Mouse (Mus musculus): Measurements from ENCODE around the gene Cdkn2aip. TPM values are rescaled to one million over a fixed set of nuclear protein-coding genes. Genes with fewer than 3 reads are reported as not detected.

The Cdkn2aip gene
- polyA plus RNA-seq, 1 experiment from 2014 or later, result 18.4 TPM

DNA sequence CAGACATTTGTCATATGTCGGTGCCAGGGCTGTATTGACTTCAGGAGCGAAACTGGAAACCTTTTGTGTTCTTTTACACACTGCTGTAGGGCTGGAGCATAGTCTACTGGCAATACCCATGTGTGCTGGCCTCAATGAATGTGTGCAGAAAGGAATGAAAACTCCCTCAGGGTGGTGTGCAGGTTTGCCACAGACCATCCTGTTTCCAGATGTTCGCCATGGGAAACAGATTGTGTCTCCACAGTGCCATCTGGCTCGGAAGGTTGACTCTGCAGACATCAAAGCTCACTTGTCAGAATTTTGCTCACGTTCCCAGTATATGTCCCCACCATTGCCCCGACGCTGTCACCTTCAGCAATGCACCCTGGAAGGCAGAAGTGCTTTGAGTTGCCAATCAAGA lies 23.4 kb upstream of the Cdkn2aip start:
- no peaks in the 10 kb centered on the region for H3K36me3 ChIP-seq
- peaks cover 5% of the 10 kb centered on the region; the same call in 1 of the 2 replicates for H3K27me3 ChIP-seq (ENCODE audit: insufficient read depth, poor library complexity, severe bottlenecking)
- H3K9me3 ChIP-seq, result no peaks in the 10 kb centered on the region
- peaks cover 8% of the 10 kb centered on the region; the same call in 1 of the 2 replicates for H3K4me1 ChIP-seq
- no peak overlapping the region for H3K4me3 ChIP-seq
- WGBS, result 57% methylated on average over 7 of the region's 7 CpGs
- no peak overlapping the region for H3K27ac ChIP-seq
- DNase-seq (ENCODE audit: low spot score), result no peak

DNA sequence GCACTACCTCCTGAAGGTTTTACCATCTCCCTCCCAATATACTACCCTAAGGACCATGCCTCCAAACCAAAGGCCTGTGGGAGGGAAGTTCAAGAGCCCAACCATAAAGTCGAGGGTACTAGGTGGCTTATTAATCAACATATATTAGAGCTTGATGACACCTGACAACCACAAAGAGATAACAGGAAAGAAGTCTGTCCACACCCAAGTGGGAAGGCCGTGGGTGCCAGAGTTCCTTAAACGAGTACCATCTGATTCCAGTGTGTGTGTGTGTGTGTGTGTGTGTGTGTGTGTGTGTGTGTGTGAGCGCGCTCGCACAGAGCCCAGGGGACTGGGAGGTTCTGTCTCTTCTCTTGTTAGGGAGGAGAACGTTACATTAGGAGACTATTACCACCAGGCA lies 15.6 kb upstream of the Cdkn2aip start:
- WGBS, result 73% methylated on average over 7 of the region's 7 CpGs
- no peak for DNase-seq (ENCODE audit: low spot score)

DNA sequence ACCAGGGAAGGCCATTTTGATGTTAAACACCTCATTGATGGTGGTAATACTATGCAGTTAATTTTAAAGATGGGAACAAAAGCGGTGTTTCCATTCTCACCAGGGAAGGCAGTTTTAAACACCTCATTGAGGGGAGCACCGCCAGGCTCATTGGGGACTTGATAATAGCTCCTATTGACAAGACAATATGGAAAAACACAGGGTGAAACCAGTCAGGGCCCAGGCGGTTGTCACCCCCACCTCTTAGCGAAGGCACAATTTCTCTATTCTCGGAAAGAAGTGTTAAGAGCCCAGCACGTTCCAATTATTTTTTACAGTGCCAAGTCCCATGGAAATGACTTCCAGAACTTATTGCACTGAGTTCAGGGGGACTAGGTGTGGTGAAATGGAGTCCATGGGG lies 13.2 kb upstream of the Cdkn2aip start:
- no peak overlapping the region for H3K27ac ChIP-seq
- H3K4me3 ChIP-seq, result no peak overlapping the region
- 33% methylated on average over 6 of the region's 6 CpGs for WGBS
- no peaks in the 10 kb centered on the region for H3K9me3 ChIP-seq
- H3K4me1 ChIP-seq, result 0 out of 2 replicates have a peak, but pooled peaks cover 2% of the 10 kb centered on the region
- no peaks in the 10 kb centered on the region for H3K27me3 ChIP-seq (ENCODE audit: insufficient read depth, poor library complexity, severe bottlenecking)
- DNase-seq (ENCODE audit: low spot score), result no peak
- H3K36me3 ChIP-seq, result no peaks in the 10 kb centered on the region

More for the DNA sequence above, 15.6 kb upstream of the Cdkn2aip start:
- Histone ChIP-seq H3K4me1 (peaks cover 10% of the 10 kb centered on the region; the same call in 1 of the 2 replicates), H3K9me3 (no peaks in the 10 kb centered on the region), H3K36me3 (no peaks in the 10 kb centered on the region), H3K27me3 (ENCODE audit: insufficient read depth, poor library complexity, severe bottlenecking) (no peaks in the 10 kb centered on the region), H3K27ac (no peak overlapping the region), H3K4me3 (no peak overlapping the region)

DNA sequence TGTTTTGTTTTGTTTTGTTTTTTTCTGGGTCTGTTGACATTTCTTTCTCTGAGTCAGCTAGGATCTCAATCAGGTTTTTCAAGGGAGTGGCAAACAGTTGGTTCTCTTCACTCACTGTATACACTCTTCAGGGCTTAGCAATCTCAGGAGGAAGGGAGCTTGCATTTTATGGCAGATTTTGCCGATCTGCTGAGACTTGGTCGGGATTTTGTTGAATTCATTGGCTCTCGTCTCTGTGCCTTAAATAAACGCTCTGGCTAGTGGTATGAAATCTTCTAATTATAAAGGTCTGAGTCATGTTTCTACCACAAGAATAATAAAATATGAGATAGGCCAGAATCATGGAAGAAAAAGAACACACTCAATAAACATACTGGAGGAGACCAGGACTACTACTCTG lies 7.9 kb upstream of the Cdkn2aip start:
- no peaks in the 10 kb centered on the region for H3K27me3 ChIP-seq (ENCODE audit: insufficient read depth, poor library complexity, severe bottlenecking)
- H3K9me3 ChIP-seq, result no peaks in the 10 kb centered on the region
- H3K4me3 ChIP-seq, result no peak overlapping the region
- no peaks in the 10 kb centered on the region for H3K4me1 ChIP-seq
- 64% methylated on average over 4 of the region's 4 CpGs for WGBS
- no peak overlapping the region for H3K27ac ChIP-seq
- H3K36me3 ChIP-seq, result no peaks in the 10 kb centered on the region
- no peak for DNase-seq (ENCODE audit: low spot score)

DNA sequence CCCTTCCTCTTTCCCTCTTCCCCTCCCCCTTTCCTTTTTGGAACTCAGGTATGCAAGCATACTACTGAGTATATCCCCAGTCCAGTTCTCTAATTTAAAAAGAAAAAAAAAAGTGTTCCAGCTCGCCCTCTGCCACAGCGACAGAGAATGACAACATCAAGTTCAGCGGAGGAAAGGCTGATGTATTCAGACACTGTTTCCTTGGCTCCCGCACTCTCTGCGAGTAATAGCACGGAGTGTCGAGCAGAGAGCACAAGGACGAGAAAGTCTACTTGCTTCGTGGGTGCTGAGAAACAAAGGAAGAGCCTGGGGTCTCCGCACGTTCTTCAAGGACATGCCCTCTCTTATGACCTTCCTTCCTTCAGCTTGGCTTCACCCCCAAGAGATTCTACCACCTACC lies 4.9 kb upstream of the Cdkn2aip start:
- WGBS, result 14% methylated on average over 11 of the region's 11 CpGs
- H3K36me3 ChIP-seq, result no peaks in the 10 kb centered on the region
- H3K4me3 ChIP-seq, result peak overlapping the region; percentile 36
- no peaks in the 10 kb centered on the region for H3K9me3 ChIP-seq
- no peaks in the 10 kb centered on the region for H3K27me3 ChIP-seq (ENCODE audit: insufficient read depth, poor library complexity, severe bottlenecking)
- no peak for DNase-seq (ENCODE audit: low spot score)
- H3K4me1 ChIP-seq, result no peaks in the 10 kb centered on the region
- H3K27ac ChIP-seq, result peak overlapping the region; percentile 62

DNA sequence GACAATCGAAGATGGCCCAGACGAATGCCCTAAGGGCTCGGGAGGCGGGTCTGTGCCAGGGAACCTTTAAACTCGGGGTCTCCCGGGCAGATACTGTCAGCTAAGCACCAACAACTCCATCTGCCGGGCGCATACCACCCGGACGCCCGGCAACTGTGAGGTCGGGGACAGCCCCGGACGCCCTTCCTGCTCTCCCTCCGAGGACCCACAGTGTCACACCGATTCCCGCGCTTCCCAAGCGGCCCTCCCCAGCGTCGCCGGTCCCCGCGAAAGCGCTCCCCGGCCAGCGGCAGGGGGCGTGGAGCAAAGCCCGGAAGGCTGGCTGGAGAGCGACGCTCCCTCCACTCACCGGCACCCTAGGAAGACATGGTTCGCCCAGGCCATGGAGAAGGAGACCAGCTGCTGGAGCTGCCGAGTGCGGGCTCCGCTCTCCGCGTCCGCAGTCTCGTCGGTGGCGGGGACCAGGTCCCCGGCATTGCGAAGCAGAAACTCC lies 515 bp downstream of the Cdkn2aip start:
- no peaks in the 10 kb centered on the region for H3K27me3 ChIP-seq (ENCODE audit: insufficient read depth, poor library complexity, severe bottlenecking)
- H3K4me1 ChIP-seq, result 0 out of 2 replicates have a peak, but pooled peaks cover 3% of the 10 kb centered on the region
- peak; percentile 85 for DNase-seq (ENCODE audit: low spot score)
- under 1% methylated on average over 43 of the region's 44 CpGs for WGBS
- H3K9me3 ChIP-seq, result no peaks in the 10 kb centered on the region
- H3K36me3 ChIP-seq, result peaks cover 24% of the 10 kb centered on the region
- peak overlapping the region; percentile 88 for H3K4me3 ChIP-seq
- peak overlapping the region; percentile 94 for H3K27ac ChIP-seq

DNA sequence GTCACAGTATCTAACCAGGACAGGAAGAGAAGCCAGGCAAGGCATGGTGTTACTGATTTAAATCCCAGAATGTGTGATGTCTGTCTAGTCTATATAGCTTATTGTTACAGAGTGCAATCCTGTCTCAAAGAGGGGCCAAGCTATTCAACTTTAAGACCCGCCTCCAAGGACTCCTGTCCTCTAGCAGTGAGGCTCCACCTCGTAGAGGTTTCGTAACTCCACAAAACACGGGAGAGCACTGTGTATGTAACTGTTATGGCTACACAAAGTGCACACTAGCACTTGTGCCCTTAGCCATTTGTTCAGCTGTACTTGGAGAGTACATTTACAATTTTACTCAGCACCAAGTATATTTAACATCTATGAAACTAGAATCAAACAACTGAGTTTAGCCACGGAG lies 5.6 kb downstream of the Cdkn2aip start:
- Histone ChIP-seq H3K27me3 (ENCODE audit: insufficient read depth, poor library complexity, severe bottlenecking) (no peaks in the 10 kb centered on the region), H3K9me3 (no peaks in the 10 kb centered on the region), H3K4me1 (0 out of 2 replicates have a peak, but pooled peaks cover 3% of the 10 kb centered on the region), H3K36me3 (peaks cover 40% of the 10 kb centered on the region), H3K4me3 (no peak overlapping the region), H3K27ac (no peak overlapping the region)
- DNase-seq (ENCODE audit: low spot score), result no peak
- WGBS, result 91% methylated on average over 5 of the region's 5 CpGs

DNA sequence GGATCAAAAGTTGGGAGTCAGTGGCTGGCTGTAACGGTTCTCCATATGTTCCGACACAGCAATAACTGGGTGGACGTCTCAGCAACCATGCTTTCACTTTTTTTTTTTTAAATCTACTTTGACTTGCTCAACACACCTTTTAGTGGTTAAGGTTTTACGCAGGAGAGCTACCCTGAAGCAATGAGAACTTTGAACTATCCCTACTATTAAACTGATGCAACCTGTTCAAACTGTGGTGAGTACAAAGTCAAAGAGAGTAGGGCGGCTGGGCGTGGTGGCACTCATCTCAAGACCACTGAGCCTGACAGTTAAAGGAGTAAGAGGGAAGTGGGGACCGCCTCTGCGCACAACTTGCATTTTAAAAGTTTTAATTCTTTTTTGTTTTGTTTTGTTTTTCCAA lies 7.0 kb downstream of the Cdkn2aip start:
- H3K27me3 ChIP-seq (ENCODE audit: insufficient read depth, poor library complexity, severe bottlenecking), result no peaks in the 10 kb centered on the region
- no peak for DNase-seq (ENCODE audit: low spot score)
- H3K36me3 ChIP-seq, result peaks cover 36% of the 10 kb centered on the region
- 91% methylated on average over 8 of the region's 8 CpGs for WGBS
- H3K4me3 ChIP-seq, result no peak overlapping the region
- no peaks in the 10 kb centered on the region for H3K4me1 ChIP-seq
- no peaks in the 10 kb centered on the region for H3K9me3 ChIP-seq
- no peak overlapping the region for H3K27ac ChIP-seq

DNA sequence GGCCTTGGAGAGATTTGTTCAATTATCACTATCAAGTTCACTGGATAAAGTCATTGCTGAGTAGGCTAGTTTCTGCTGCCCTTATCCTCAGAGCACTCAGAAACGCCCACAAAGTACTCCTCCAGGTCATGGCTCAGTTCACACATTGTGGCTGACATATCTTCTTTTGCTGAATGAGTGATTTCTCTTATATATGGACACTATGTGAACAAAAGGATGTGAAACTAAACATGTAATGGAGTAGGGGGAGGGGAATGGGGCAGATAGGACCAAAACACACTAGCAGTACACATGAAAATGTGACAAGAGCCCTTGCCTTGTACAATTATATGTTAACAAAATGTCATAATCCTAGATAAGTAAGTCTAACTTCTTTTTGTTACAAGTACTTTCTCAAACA lies 11.4 kb downstream of the Cdkn2aip start:
- no peak overlapping the region for H3K4me3 ChIP-seq
- H3K27ac ChIP-seq, result no peak overlapping the region
- no peaks in the 10 kb centered on the region for H3K9me3 ChIP-seq
- WGBS, result 57% methylated on average over 1 of the region's 1 CpGs
- H3K36me3 ChIP-seq, result peaks cover 11% of the 10 kb centered on the region; the same call in 1 of the 2 replicates
- no peaks in the 10 kb centered on the region for H3K27me3 ChIP-seq (ENCODE audit: insufficient read depth, poor library complexity, severe bottlenecking)
- peak; percentile 13 for DNase-seq (ENCODE audit: low spot score)
- H3K4me1 ChIP-seq, result no peaks in the 10 kb centered on the region

DNA sequence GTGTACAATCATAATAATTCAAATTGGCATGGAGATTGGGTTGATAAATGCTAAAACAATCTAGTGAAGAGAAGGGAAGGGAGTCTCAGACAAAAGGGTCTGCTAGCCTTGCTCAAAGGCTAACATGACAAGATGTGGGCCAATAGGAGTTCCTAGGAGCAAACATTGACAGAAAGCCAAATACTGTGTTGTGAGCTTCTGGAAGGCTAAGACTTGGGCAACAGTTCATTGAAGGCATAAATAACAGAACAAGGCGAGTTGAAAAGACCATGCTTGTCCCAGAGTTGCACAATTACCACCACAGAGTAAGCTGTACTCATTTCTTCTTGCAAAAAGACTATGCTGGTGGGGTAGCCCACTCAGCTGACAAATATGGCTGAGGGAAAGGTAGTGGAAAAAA lies 16.0 kb downstream of the Cdkn2aip start:
- peak; percentile 11 for DNase-seq (ENCODE audit: low spot score)
- Histone ChIP-seq H3K27me3 (ENCODE audit: insufficient read depth, poor library complexity, severe bottlenecking) (no peaks in the 10 kb centered on the region), H3K4me3 (no peak overlapping the region), H3K36me3 (no peaks in the 10 kb centered on the region), H3K27ac (no peak overlapping the region), H3K4me1 (no peaks in the 10 kb centered on the region), H3K9me3 (no peaks in the 10 kb centered on the region)
- WGBS, result 47% methylated on average over 1 of the region's 1 CpGs

DNA sequence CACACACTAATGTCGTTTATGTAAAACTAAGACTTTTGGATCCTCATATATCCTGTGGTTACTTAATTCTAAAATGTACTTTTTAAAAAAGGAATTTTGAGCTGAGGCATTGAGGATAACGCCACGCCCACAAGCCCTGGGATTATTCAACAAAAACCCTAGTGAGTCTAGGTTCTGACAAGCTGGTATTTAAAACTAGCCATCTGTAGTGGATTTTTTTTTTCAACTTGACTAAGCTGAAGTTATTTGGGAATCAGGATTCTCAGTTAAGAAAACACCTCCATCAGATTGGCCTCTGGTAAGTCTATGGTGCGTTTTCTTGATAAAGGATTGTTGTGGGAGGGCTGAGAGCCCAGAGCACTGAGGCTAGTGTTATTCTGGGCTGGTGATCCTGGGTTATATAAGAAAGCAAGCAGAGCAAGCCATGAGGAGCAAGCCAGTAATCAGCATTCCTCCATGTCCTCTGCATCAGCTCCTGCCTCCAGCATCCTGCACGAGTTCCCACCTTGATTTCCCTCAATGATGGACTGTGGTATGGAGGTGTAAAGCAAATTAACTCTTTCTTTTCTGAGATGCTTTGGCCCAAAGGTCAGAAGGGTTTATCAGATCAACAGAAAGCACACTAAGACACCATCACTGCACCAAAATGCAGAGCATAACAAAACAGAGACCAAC lies 18.2 kb downstream of the Cdkn2aip start:
- Histone ChIP-seq H3K4me3 (no peak overlapping the region), H3K9me3 (no peaks in the 10 kb centered on the region), H3K27me3 (ENCODE audit: insufficient read depth, poor library complexity, severe bottlenecking) (0 out of 2 replicates have a peak, but pooled peaks cover 6% of the 10 kb centered on the region), H3K4me1 (no peaks in the 10 kb centered on the region), H3K27ac (no peak overlapping the region), H3K36me3 (no peaks in the 10 kb centered on the region)
- WGBS, result 80% methylated on average over 5 of the region's 5 CpGs
- peak; percentile 54 for DNase-seq (ENCODE audit: low spot score)

DNA sequence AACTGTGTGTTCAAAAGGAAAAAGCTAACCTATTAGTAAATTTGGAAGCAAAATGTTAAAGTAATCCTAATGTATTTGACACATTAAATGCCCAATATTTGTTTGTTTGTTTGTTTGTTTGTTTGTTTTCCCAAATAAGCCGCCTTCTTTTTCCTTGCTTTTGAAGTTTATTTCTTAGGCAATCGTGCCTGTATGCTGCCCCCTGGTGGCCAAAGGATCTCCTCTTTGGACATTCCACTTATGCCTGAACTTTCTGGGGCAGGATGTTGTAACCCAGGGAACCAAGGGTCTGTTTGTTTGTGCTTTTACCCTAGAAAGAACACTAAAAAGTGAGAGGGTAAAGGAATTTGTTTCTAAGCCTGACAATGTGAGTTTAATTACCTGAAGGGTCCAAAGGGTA lies 20.6 kb downstream of the Cdkn2aip start:
- no peaks in the 10 kb centered on the region for H3K9me3 ChIP-seq
- no peak for DNase-seq (ENCODE audit: low spot score)
- H3K27ac ChIP-seq, result no peak overlapping the region
- H3K27me3 ChIP-seq (ENCODE audit: insufficient read depth, poor library complexity, severe bottlenecking), result 0 out of 2 replicates have a peak, but pooled peaks cover 6% of the 10 kb centered on the region
- H3K4me1 ChIP-seq, result no peaks in the 10 kb centered on the region
- no peaks in the 10 kb centered on the region for H3K36me3 ChIP-seq
- no peak overlapping the region for H3K4me3 ChIP-seq
- 28% methylated on average over 2 of the region's 2 CpGs for WGBS

DNA sequence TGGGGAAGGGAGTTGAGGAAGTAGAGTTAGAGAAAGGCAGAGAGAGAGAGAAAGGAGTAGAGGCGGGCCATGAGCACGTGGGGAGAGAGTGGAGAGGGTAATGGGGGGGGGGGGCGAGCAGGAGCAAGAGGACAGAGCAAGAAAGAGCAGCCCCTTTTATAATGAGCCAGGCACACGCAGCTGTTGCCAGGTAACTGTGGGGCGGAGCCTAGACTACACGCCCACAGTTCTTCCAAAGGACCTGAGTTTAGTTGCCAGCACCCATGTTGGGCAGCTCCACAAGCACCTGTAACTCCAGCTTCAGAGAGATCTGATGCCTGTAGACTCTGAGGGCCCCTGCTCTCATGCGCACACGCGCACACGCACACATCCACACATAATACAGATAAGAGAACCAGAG lies 21.9 kb downstream of the Cdkn2aip start:
- Histone ChIP-seq H3K9me3 (no peaks in the 10 kb centered on the region), H3K4me3 (no peak overlapping the region), H3K4me1 (no peaks in the 10 kb centered on the region), H3K27me3 (ENCODE audit: insufficient read depth, poor library complexity, severe bottlenecking) (0 out of 2 replicates have a peak, but pooled peaks cover 6% of the 10 kb centered on the region), H3K27ac (no peak overlapping the region), H3K36me3 (no peaks in the 10 kb centered on the region)
- 87% methylated on average over 9 of the region's 10 CpGs for WGBS
- no peak for DNase-seq (ENCODE audit: low spot score)

Data from heart, embryonic 10.5 days (tissue).